Mouse (Mus musculus): ENCODE data around the gene Ankle1.
A peak's percentile ranks its signal among the peaks of the same experiment; 100 is the strongest.
"Not testable (repeated sequence)": the region's sequence is repeated elsewhere in the genome, so short reads cannot be mapped to it uniquely, and the experiment has no call there.

The Ankle1 gene

GRCm38 (mm10) chr8:71407441-71407840 is 1.6 kb downstream of the Ankle1 start:
- DNase-seq (ENCODE audit: low read depth, low spot score): no peak

GRCm38 (mm10) chr8:71408231-71408630 is 2.4 kb downstream of the Ankle1 start:
- DNase-seq (ENCODE audit: low read depth, low spot score): no peak

GRCm38 (mm10) chr8:71411535-71412273 is 5.9 kb downstream of the Ankle1 start:
- no peak for DNase-seq (ENCODE audit: low read depth, low spot score)

GRCm38 (mm10) chr8:71422121-71422520 is 16.3 kb downstream of the Ankle1 start:
- DNase-seq (ENCODE audit: low read depth, low spot score): no peak

- DNase-seq (ENCODE audit: low read depth, low spot score): not testable (repeated sequence)
Observed at GRCm38 (mm10) chr8:71432935-71433334, 27.1 kb downstream of the Ankle1 start.

- DNase-seq (ENCODE audit: low read depth, low spot score): no peak
Observed at GRCm38 (mm10) chr8:71437041-71437440, 31.2 kb downstream of the Ankle1 start.

GRCm38 (mm10) chr8:71441404-71441803 is 35.6 kb downstream of the Ankle1 start:
- peak; percentile 72 for DNase-seq (ENCODE audit: low read depth, low spot score)

- DNase-seq (ENCODE audit: low read depth, low spot score): peak; percentile 78
Observed at GRCm38 (mm10) chr8:71445096-71445495, 39.3 kb downstream of the Ankle1 start.

- DNase-seq (ENCODE audit: low read depth, low spot score): no peak
Observed at GRCm38 (mm10) chr8:71451337-71451736, 45.5 kb downstream of the Ankle1 start.

GRCm38 (mm10) chr8:71451777-71452176 is 46.0 kb downstream of the Ankle1 start:
- no peak for DNase-seq (ENCODE audit: low read depth, low spot score)

- no peak for DNase-seq (ENCODE audit: low read depth, low spot score)
Observed at GRCm38 (mm10) chr8:71452669-71453068, 46.9 kb downstream of the Ankle1 start.

- DNase-seq (ENCODE audit: low read depth, low spot score): no peak
Observed at GRCm38 (mm10) chr8:71454668-71455067, 48.9 kb downstream of the Ankle1 start.

- DNase-seq (ENCODE audit: low read depth, low spot score): no peak
Observed at GRCm38 (mm10) chr8:71456906-71457305, 51.1 kb downstream of the Ankle1 start.

GRCm38 (mm10) chr8:71457659-71458270 is 52.0 kb downstream of the Ankle1 start:
- no peak for DNase-seq (ENCODE audit: low read depth, low spot score)
